Mouse (Mus musculus) brain, embryonic 14.5 days (tissue): ENCODE measurements around the gene Zfp984.
"Not testable (repeated sequence)": the region's sequence is repeated elsewhere in the genome, so short reads cannot be mapped to it uniquely, and the experiment has no call there.

Experiments used
- CTCF ChIP-seq: fragments of 200-500 bp; IDR thresholded peaks from 2 replicates; pipeline ENCODE4 v1.5.1; 2012; ENCODE audit warnings: inconsistent platforms, mild to moderate bottlenecking, moderate library complexity, borderline replicate concordance; ENCODE audit not compliant: insufficient read depth, insufficient read length; ENCODE audit errors: extremely low read depth
- POLR2A ChIP-seq: fragments of 200-500 bp; IDR thresholded peaks from 2 replicates; pipeline ENCODE4 v1.6.1; 2012; ENCODE audit warnings: mild to moderate bottlenecking, inconsistent platforms, borderline replicate concordance; ENCODE audit not compliant: poor library complexity, insufficient read depth, insufficient read length, severe bottlenecking; ENCODE audit errors: extremely low read depth

- not testable (repeated sequence) for TF ChIP-seq CTCF, POLR2A
These were observed 11.8 kb upstream of the Zfp984 start for GRCm38 (mm10) chr4:147821414-147821813.
